Mouse (Mus musculus): ENCODE measurements around the gene Otogl. TPM values are rescaled to one million over a fixed set of nuclear protein-coding genes. Genes with fewer than 3 reads are reported as not detected.

The Otogl gene
- polyA plus RNA-seq, 1 experiment from 2014 or later: not detected

- Histone ChIP-seq H3K4me1 (ENCODE audit: control insufficient read depth, insufficient read depth, low read length) (no peaks in the 10 kb centered on the region), H3K9me3 (ENCODE audit: control insufficient read depth, low read length) (no peaks in the 10 kb centered on the region), H3K9ac (ENCODE audit: low read length) (no peak overlapping the region), H3K4me2 (no peak overlapping the region), H3K27ac (ENCODE audit: low read depth, low read length) (no peak overlapping the region), H3K36me3 (ENCODE audit: control insufficient read depth, insufficient read depth, low read length) (no peaks in the 10 kb centered on the region), H3K4me3 (ENCODE audit: low read depth, low read length) (no peak overlapping the region), H3K27me3 (ENCODE audit: control insufficient read depth, insufficient read depth, low read length) (no peaks in the 10 kb centered on the region)
- no peak for DNase-seq (ENCODE audit: low spot score, missing footprints)
- ATAC-seq (ENCODE audit: low FRiP score): no peak
- 91% methylated on average over 4 of the region's 4 CpGs for WGBS
Measured at GRCm38 (mm10) chr10:107896158-107896557, 15.8 kb downstream of the Otogl start.

GRCm38 (mm10) chr10:107894663-107895581 is 17.0 kb downstream of the Otogl start:
- H3K36me3 ChIP-seq (ENCODE audit: control insufficient read depth, insufficient read depth, low read length): no peaks in the 10 kb centered on the region
- no peak for DNase-seq (ENCODE audit: low spot score, missing footprints)
- no peak overlapping the region for H3K9ac ChIP-seq (ENCODE audit: low read length)
- H3K27ac ChIP-seq (ENCODE audit: low read depth, low read length): no peak overlapping the region
- ATAC-seq (ENCODE audit: low FRiP score): no peak
- no peak overlapping the region for H3K4me2 ChIP-seq
- no peak overlapping the region for H3K4me3 ChIP-seq (ENCODE audit: low read depth, low read length)
- no peaks in the 10 kb centered on the region for H3K9me3 ChIP-seq (ENCODE audit: control insufficient read depth, low read length)
- no peaks in the 10 kb centered on the region for H3K4me1 ChIP-seq (ENCODE audit: control insufficient read depth, insufficient read depth, low read length)
- 69% methylated on average over 8 of the region's 8 CpGs for WGBS
- H3K27me3 ChIP-seq (ENCODE audit: control insufficient read depth, insufficient read depth, low read length): no peaks in the 10 kb centered on the region

- ATAC-seq (ENCODE audit: low FRiP score) (no peak), DNase-seq (ENCODE audit: low spot score, missing footprints) (no peak)
- H3K4me2 ChIP-seq: no peak overlapping the region
- H3K4me3 ChIP-seq (ENCODE audit: low read depth, low read length): no peak overlapping the region
- 83% methylated on average over 9 of the region's 9 CpGs for WGBS
- no peak overlapping the region for H3K9ac ChIP-seq (ENCODE audit: low read length)
- no peaks in the 10 kb centered on the region for H3K36me3 ChIP-seq (ENCODE audit: control insufficient read depth, insufficient read depth, low read length)
- no peak overlapping the region for H3K27ac ChIP-seq (ENCODE audit: low read depth, low read length)
- H3K9me3 ChIP-seq (ENCODE audit: control insufficient read depth, low read length): no peaks in the 10 kb centered on the region
- H3K27me3 ChIP-seq (ENCODE audit: control insufficient read depth, insufficient read depth, low read length): no peaks in the 10 kb centered on the region
- no peaks in the 10 kb centered on the region for H3K4me1 ChIP-seq (ENCODE audit: control insufficient read depth, insufficient read depth, low read length)
Measured at GRCm38 (mm10) chr10:107890400-107890799, 21.5 kb downstream of the Otogl start.

- no peaks in the 10 kb centered on the region for H3K36me3 ChIP-seq (ENCODE audit: control insufficient read depth, insufficient read depth, low read length)
- H3K4me3 ChIP-seq (ENCODE audit: low read depth, low read length): no peak overlapping the region
- 91% methylated on average over 5 of the region's 5 CpGs for WGBS
- ATAC-seq (ENCODE audit: low FRiP score) (no peak), DNase-seq (ENCODE audit: low spot score, missing footprints) (peak; percentile 17)
- no peak overlapping the region for H3K27ac ChIP-seq (ENCODE audit: low read depth, low read length)
- no peaks in the 10 kb centered on the region for H3K9me3 ChIP-seq (ENCODE audit: control insufficient read depth, low read length)
- no peak overlapping the region for H3K4me2 ChIP-seq
- no peak overlapping the region for H3K9ac ChIP-seq (ENCODE audit: low read length)
- H3K27me3 ChIP-seq (ENCODE audit: control insufficient read depth, insufficient read depth, low read length): no peaks in the 10 kb centered on the region
- H3K4me1 ChIP-seq (ENCODE audit: control insufficient read depth, insufficient read depth, low read length): no peaks in the 10 kb centered on the region
Measured at GRCm38 (mm10) chr10:107872542-107872941, 39.4 kb downstream of the Otogl start.

GRCm38 (mm10) chr10:107872109-107872508 is 39.8 kb downstream of the Otogl start:
- no peaks in the 10 kb centered on the region for H3K36me3 ChIP-seq (ENCODE audit: control insufficient read depth, insufficient read depth, low read length)
- WGBS: 89% methylated on average over 4 of the region's 4 CpGs
- no peak overlapping the region for H3K4me2 ChIP-seq
- H3K27ac ChIP-seq (ENCODE audit: low read depth, low read length): no peak overlapping the region
- no peaks in the 10 kb centered on the region for H3K9me3 ChIP-seq (ENCODE audit: control insufficient read depth, low read length)
- no peak overlapping the region for H3K4me3 ChIP-seq (ENCODE audit: low read depth, low read length)
- no peak overlapping the region for H3K9ac ChIP-seq (ENCODE audit: low read length)
- no peak for DNase-seq (ENCODE audit: low spot score, missing footprints)
- H3K27me3 ChIP-seq (ENCODE audit: control insufficient read depth, insufficient read depth, low read length): no peaks in the 10 kb centered on the region
- ATAC-seq (ENCODE audit: low FRiP score): no peak
- no peaks in the 10 kb centered on the region for H3K4me1 ChIP-seq (ENCODE audit: control insufficient read depth, insufficient read depth, low read length)

GRCm38 (mm10) chr10:107870540-107870939 is 41.4 kb downstream of the Otogl start:
- H3K36me3 ChIP-seq (ENCODE audit: control insufficient read depth, insufficient read depth, low read length): no peaks in the 10 kb centered on the region
- no peak overlapping the region for H3K4me2 ChIP-seq
- H3K9me3 ChIP-seq (ENCODE audit: control insufficient read depth, low read length): no peaks in the 10 kb centered on the region
- H3K9ac ChIP-seq (ENCODE audit: low read length): no peak overlapping the region
- H3K4me1 ChIP-seq (ENCODE audit: control insufficient read depth, insufficient read depth, low read length): no peaks in the 10 kb centered on the region
- 80% methylated on average over 7 of the region's 7 CpGs for WGBS
- H3K4me3 ChIP-seq (ENCODE audit: low read depth, low read length): no peak overlapping the region
- ATAC-seq (ENCODE audit: low FRiP score) (no peak), DNase-seq (ENCODE audit: low spot score, missing footprints) (peak; percentile 78)
- H3K27me3 ChIP-seq (ENCODE audit: control insufficient read depth, insufficient read depth, low read length): no peaks in the 10 kb centered on the region
- no peak overlapping the region for H3K27ac ChIP-seq (ENCODE audit: low read depth, low read length)

GRCm38 (mm10) chr10:107868904-107869303 is 43.0 kb downstream of the Otogl start:
- 97% methylated on average over 8 of the region's 8 CpGs for WGBS
- Histone ChIP-seq H3K36me3 (ENCODE audit: control insufficient read depth, insufficient read depth, low read length) (no peaks in the 10 kb centered on the region), H3K4me3 (ENCODE audit: low read depth, low read length) (no peak overlapping the region), H3K4me1 (ENCODE audit: control insufficient read depth, insufficient read depth, low read length) (no peaks in the 10 kb centered on the region), H3K9ac (ENCODE audit: low read length) (no peak overlapping the region), H3K27ac (ENCODE audit: low read depth, low read length) (no peak overlapping the region), H3K4me2 (no peak overlapping the region), H3K9me3 (ENCODE audit: control insufficient read depth, low read length) (no peaks in the 10 kb centered on the region), H3K27me3 (ENCODE audit: control insufficient read depth, insufficient read depth, low read length) (no peaks in the 10 kb centered on the region)
- ATAC-seq (ENCODE audit: low FRiP score) (no peak), DNase-seq (ENCODE audit: low spot score, missing footprints) (no peak)

GRCm38 (mm10) chr10:107867414-107867813 is 44.5 kb downstream of the Otogl start:
- Histone ChIP-seq H3K4me2 (no peak overlapping the region), H3K27ac (ENCODE audit: low read depth, low read length) (no peak overlapping the region), H3K36me3 (ENCODE audit: control insufficient read depth, insufficient read depth, low read length) (no peaks in the 10 kb centered on the region), H3K27me3 (ENCODE audit: control insufficient read depth, insufficient read depth, low read length) (no peaks in the 10 kb centered on the region), H3K4me1 (ENCODE audit: control insufficient read depth, insufficient read depth, low read length) (no peaks in the 10 kb centered on the region), H3K9ac (ENCODE audit: low read length) (no peak overlapping the region), H3K9me3 (ENCODE audit: control insufficient read depth, low read length) (no peaks in the 10 kb centered on the region), H3K4me3 (ENCODE audit: low read depth, low read length) (no peak overlapping the region)
- DNase-seq (ENCODE audit: low spot score, missing footprints): peak; percentile 37
- no peak for ATAC-seq (ENCODE audit: low FRiP score)
- 87% methylated on average over 4 of the region's 4 CpGs for WGBS

- H3K36me3 ChIP-seq (ENCODE audit: control insufficient read depth, insufficient read depth, low read length): no peaks in the 10 kb centered on the region
- H3K27ac ChIP-seq (ENCODE audit: low read depth, low read length): no peak overlapping the region
- H3K9me3 ChIP-seq (ENCODE audit: control insufficient read depth, low read length): no peaks in the 10 kb centered on the region
- H3K4me3 ChIP-seq (ENCODE audit: low read depth, low read length): no peak overlapping the region
- no peak overlapping the region for H3K9ac ChIP-seq (ENCODE audit: low read length)
- no peak for ATAC-seq (ENCODE audit: low FRiP score)
- WGBS: 87% methylated on average over 8 of the region's 8 CpGs
- H3K27me3 ChIP-seq (ENCODE audit: control insufficient read depth, insufficient read depth, low read length): no peaks in the 10 kb centered on the region
- H3K4me2 ChIP-seq: no peak overlapping the region
- peak; percentile 28 for DNase-seq (ENCODE audit: low spot score, missing footprints)
- no peaks in the 10 kb centered on the region for H3K4me1 ChIP-seq (ENCODE audit: control insufficient read depth, insufficient read depth, low read length)
Measured at GRCm38 (mm10) chr10:107860235-107860917, 51.6 kb downstream of the Otogl start.

Measured in midbrain, embryonic 11.5 days (tissue).